Comparison of ENCODE assay signal across 16 mouse cellular contexts in genomic region chr14:60061023-60061422, GRCm38 (mm10).
"Had no signal": no experiment of that assay in that cellular context is flagged by ENCODE, and none has a peak within 500 bp of the region (broad histone marks: within the 10 kb centered on the region; RNA-seq: fewer than 3 reads in every experiment).

No protein-coding gene starts in this region.

- H3K4me3 ChIP-seq: limb, embryonic 15.5 days; megakaryocyte, embryonic 14.5 days; midbrain, embryonic 13.5 days; midbrain, embryonic 15.5 days; neural tube, embryonic 12.5 days; stomach, embryonic 15.5 days had no signal

- H3K4me2 ChIP-seq: limb, embryonic 15.5 days; lung, embryonic 14.5 days; midbrain, embryonic 11.5 days; midbrain, embryonic 13.5 days; midbrain, embryonic 15.5 days; neural tube, embryonic 12.5 days; stomach, embryonic 15.5 days had no signal

- H3K27ac ChIP-seq: limb, embryonic 15.5 days; macrophage; midbrain, embryonic 13.5 days; midbrain, embryonic 15.5 days; neural tube, embryonic 12.5 days; stomach, embryonic 15.5 days had no signal

- H3K27me3 ChIP-seq: limb, embryonic 15.5 days; midbrain, embryonic 13.5 days; midbrain, embryonic 15.5 days; neural tube, embryonic 12.5 days; stomach, embryonic 15.5 days had no signal

- H3K9ac ChIP-seq: limb, embryonic 15.5 days; lung, embryonic 14.5 days; midbrain, embryonic 13.5 days; midbrain, embryonic 15.5 days; neural tube, embryonic 12.5 days; stomach, embryonic 15.5 days had no signal

- H3K9me3 ChIP-seq: limb, embryonic 15.5 days; megakaryocyte, embryonic 14.5 days; midbrain, embryonic 13.5 days; midbrain, embryonic 15.5 days; neural tube, embryonic 12.5 days; stomach, embryonic 15.5 days had no signal

- ATAC-seq: midbrain, embryonic 13.5 days; midbrain, embryonic 15.5 days had no signal

- H3K36me3 ChIP-seq: limb, embryonic 15.5 days; midbrain, embryonic 13.5 days; midbrain, embryonic 15.5 days; neural tube, embryonic 12.5 days; stomach, embryonic 15.5 days had no signal

- H3K4me1 ChIP-seq: limb, embryonic 15.5 days; midbrain, embryonic 13.5 days; midbrain, embryonic 15.5 days; neural tube, embryonic 12.5 days; stomach, embryonic 15.5 days had no signal

- DNase-seq: lung, adult 18-20 months; lung, embryonic 14.5 days; lung, postnatal 10 days; lung, postnatal 36 days; right cerebral cortex, postnatal 14 days; thymus, adult 18-20 months; thymus, postnatal 14 days; thymus, postnatal 36 days had no signal
